Mouse (Mus musculus): Measurements from ENCODE around the gene Smagp.

Smagp gene

DNA sequence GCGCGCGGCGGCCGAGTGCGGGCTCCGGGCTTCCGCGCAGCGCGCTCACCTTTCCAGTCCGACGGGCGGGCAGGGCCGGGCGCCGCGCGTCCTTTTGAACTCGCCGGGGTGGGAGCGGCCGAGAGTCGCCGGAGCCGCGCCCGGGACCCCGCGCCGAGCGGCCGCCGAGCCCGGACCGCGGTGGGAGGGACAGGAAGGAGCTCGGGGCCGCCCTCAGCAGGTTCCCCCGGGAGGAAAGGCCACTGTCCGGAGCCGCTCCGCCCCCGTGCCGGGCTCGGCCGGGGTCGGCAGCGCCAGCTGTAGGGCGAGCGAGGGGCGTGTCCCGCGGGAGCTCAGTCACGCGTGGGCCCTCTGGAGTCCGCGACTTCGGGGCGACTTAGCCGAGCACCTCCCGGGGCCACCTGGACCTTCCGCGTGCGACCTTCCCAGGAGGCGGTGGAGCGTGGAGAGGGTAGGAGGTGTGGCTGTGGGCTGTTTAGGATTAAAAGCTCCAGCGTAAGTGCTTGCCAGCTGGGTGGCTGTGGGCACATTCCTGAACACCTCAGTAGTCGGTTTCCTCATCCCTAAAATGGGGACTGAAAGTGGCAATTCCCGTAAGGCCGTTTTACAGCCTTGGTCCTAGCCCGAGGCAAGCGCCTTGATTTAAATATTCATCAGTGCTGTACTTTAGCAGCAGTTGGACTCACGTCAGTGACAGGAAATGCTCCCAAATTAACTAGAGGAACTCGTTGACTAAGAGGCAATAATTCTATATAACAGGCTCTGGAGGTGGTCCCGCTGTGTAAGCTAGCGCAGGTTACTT is at the start of gene Smagp:
Gene Smagp (minus strand): TSS at position 241 of the 802 bp plus-strand sequence.
- peak in 1 of 2 experiments; percentile 68 for DNase-seq (ENCODE audit: low spot score in 2 of 2)

- DNase-seq (ENCODE audit: low spot score in 2 of 2) = no peak
Measured at GRCm38 (mm10) chr15:100686434-100686833, 49.7 kb upstream of the Smagp start.

- no peak for DNase-seq (ENCODE audit: low spot score in 2 of 2)
Measured at GRCm38 (mm10) chr15:100685849-100686248, 49.1 kb upstream of the Smagp start.

DNA sequence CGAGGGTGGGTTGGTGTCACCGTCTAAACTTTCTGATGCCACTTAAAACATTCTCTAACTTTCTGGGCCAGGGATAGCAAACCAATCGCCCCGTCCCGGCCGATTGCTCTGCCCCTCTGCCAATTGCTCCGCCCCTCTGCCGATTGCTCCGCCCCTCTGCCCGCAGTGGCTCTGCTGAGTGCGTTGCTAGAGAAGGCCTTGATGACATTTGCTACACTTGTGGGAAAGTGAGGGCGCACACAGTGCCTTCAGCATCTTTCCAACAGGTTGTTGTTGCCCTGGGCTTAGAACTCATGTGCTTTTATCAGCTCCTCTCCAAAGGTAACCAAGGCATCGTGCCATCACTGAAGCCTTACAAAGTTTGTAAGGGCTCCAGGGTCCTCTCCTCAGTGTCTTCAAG is 48.5 kb upstream of the Smagp start:
- DNase-seq (ENCODE audit: low spot score in 2 of 2) = peak in 1 of 2 experiments; percentile 63

- DNase-seq (ENCODE audit: low spot score in 2 of 2) = no peak
Measured at GRCm38 (mm10) chr15:100684450-100684849, 47.7 kb upstream of the Smagp start.

DNA sequence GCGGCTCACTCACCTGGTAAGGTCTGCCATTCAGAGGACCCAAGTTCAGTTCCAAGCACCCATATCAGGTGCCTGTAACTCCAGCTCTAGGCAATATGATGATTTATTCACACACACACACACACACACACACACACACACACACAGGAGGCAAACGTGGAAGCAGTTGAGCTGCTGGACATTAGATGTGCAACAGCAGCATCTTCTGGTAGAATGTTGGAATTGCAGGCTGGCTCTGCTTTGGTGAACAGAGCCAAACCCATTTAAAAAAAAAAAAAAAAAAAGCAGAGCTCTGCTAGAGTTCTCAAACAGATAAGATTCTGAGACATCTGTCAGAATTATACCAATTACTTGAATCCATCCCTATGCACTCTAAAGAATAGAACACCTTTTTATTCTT is 46.3 kb upstream of the Smagp start:
- peak; percentile 82 to 88 for DNase-seq (ENCODE audit: low spot score in 2 of 2)

GRCm38 (mm10) chr15:100681770-100682169 is 45.0 kb upstream of the Smagp start:
- no peak for DNase-seq (ENCODE audit: low spot score in 2 of 2)

- DNase-seq (ENCODE audit: low spot score in 2 of 2) = no peak
Measured at GRCm38 (mm10) chr15:100680381-100680780, 43.6 kb upstream of the Smagp start.

DNA sequence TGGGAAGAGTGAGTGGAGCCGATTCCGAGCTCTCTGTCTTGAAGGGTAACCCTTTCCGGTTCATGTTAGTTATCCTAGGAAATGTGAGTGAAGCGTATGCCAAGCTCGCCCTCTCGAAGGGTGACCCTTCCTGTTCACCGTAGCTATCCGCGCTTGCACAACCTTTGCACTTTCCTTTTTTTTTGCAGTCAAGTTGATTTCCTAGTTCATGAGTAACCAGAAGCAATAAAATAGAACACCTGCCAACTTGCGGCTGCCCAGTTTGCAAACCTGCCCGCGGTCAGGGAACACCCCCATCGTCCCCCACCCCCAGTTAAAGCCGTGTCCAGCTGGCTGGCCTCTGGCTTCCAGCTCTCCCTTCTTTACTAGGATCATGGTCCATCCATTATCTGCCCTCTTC is 42.3 kb upstream of the Smagp start:
- DNase-seq (ENCODE audit: low spot score in 2 of 2) = no peak

DNA sequence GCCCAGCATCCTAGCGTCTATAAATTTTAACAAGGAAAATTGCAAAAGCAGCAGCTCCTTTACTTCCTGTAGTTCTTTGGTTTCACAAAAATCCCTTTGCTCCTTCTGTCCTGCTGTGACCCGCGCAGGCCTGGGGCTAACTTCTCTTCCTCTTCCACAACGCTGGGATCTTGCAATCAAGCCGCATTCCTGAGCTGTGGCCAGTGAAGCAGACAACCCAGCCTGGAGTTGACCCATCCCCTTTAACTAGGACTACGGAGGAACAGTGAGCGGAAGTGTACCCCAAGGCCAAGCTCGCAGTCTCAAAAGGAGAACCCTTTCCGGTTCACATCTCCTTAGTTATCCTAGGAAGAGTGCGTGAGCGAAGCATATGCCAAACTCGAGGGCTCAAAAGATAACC is 41.8 kb upstream of the Smagp start:
- DNase-seq (ENCODE audit: low spot score in 2 of 2) = no peak

- no peak for DNase-seq (ENCODE audit: low spot score in 2 of 2)
Measured at GRCm38 (mm10) chr15:100677675-100678074, 40.9 kb upstream of the Smagp start.

GRCm38 (mm10) chr15:100676521-100676920 is 39.8 kb upstream of the Smagp start:
- DNase-seq (ENCODE audit: low spot score in 2 of 2) = no peak

GRCm38 (mm10) chr15:100675486-100675885 is 38.7 kb upstream of the Smagp start:
- no peak for DNase-seq (ENCODE audit: low spot score in 2 of 2)

DNA sequence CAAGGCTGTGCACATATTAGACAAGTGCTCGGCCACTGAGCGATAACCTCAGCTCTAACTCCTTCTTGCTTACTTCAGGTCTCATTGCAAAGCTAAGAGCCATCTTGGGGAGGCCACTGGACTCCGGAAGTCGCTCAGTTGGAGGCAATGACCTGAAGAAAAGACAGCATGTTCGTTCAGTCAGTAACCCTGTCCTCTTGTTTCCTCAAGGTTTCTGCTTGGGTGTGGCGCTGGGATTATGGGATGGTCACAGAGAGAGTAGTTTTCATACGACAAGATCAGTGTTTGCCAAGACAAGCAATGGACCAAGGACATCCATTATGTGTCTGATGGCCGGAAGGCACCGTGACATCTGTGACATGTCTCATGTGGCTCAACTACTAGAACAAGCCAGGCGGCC is 37.8 kb upstream of the Smagp start:
- no peak for DNase-seq (ENCODE audit: low spot score in 2 of 2)

DNA sequence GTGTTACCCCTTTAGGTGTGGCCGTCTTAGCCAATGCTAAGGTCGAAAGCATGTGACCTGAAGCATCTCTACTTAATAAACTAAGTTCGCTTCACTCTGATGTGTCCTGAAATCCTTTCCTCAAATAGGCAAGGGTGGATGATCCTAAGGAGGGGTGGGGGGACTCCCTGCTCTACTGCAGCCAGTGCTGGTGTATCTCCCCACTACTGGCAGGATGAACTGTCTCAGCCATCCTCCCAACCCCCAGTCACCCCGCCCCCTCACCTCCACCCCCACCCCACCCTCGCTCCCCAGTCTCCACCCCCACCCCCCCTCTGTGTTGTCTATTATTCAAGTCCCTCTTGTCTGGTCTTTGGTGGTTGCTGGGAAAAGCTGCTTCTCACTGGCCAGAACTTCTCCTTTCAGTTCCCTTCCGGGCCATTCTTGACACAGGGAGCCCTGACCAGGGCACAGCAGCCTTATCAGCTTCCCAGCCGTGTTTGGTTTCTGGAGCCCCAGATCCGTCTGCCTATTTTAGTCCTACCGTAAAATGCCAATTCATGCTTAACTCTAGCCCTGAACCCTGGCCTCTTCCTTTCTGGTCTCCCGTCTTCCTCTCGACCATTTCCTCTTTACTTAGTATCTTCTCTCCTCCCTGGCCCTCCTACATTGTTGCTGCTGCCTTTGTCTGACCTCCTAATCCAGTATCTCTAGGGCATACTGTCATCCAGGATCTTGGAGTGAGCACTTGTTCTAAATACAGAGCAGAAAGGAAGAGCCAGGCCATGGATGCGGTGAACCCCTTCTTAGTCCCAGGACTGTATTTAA is 37.0 kb upstream of the Smagp start:
- peak in 1 of 2 experiments; percentile 42 for DNase-seq (ENCODE audit: low spot score in 2 of 2)

GRCm38 (mm10) chr15:100670833-100671232 is 34.1 kb upstream of the Smagp start:
- no peak for DNase-seq (ENCODE audit: low spot score in 2 of 2)

DNA sequence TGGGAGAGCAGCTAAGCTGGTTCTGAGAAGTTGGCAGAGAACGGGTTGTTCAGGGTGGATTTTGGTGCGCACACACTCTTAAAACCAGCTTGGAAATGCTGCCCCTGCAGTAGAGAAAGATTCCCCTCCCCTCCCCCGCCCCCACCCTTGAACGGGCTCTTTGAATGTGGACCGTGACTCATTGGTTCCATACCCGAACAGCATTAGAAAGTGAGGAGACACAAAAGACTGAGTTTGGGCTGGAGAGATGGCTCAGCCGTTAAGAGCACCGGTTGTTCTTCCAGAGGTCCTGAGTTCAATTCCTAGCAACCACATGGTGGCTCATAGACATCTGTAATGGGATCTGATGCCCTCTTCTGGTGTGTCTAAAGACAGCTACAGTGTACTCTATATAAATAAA is 33.3 kb upstream of the Smagp start:
- no peak for DNase-seq (ENCODE audit: low spot score in 2 of 2)

GRCm38 (mm10) chr15:100669337-100669736 is 32.6 kb upstream of the Smagp start, which contains the start of gene Bin2:
TSS of gene Bin2 (minus strand) at chr15:100669553.
- DNase-seq (ENCODE audit: low spot score in 2 of 2) = peak; percentile 81 to 88

DNA sequence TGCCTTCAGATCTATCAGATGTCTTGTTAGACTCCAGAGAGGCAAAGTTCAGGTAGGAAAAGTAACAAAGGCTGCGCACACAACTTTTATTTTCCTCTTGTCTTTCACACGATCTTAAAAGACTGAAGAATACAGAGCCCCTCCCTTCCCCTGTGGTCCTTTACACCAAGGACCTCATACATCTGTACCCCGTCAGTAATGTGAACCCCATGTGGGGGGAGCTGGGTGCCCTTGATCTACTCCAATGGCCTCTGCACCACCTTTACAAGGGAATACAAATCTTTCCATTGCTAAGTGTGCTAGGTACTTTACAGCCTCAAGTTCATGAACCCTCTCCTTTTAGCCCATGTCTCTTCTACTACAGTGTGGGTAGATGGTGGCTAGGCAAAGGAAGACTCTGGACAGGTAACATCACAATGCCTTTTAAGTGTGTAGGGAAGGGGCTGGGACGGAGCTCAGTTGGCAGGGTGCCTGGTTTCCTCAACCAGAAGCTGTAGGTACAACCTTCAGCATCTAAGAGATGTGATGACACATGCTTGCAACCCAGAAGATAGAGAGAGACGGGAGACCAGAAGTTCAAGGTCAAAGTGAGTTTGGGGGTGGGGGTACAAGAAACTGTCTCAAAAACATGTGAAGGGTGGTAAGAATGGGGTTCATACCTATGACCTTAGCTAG is 31.3 kb upstream of the Smagp start:
- no peak for DNase-seq (ENCODE audit: low spot score in 2 of 2)

DNA sequence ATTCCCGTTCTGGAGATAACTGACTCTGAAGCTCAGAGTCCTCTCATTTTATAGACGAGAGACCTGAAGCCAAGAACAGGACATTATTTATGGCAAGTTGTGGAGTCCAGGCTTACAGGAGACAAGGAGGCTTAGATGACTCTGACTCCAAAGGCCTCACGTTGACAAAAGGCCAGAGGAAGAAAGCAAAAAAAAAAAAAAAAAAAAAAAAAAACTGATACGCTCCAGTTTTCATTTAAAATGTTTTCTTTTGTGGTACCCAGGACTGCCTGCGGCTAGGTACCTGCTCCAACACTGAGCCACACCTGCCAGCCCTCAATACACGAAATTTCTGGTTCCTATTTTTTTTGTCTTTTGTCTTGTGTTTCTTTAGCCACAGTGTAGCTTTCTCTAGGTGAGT is 30.7 kb upstream of the Smagp start:
- no peak for DNase-seq (ENCODE audit: low spot score in 2 of 2)

DNA sequence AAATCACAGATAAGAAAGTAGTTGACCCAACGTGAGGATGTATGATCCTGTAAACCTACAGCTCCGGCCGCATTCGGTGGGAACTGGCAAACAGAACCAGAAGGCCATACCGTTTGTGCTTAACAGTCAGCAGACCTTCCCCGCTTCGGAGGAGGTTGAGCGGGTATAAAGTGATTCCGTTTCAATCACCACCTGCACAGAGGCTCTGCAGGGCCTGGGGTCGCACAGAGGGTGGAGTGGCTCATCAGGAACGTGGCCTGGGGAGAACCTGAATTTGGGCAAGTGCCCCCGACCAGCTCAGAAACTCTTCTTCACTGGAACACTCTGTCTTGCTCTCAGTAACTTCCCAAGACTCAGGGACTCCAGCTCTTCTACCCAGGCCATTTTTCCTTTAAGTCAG is 30.1 kb upstream of the Smagp start:
- no peak for DNase-seq (ENCODE audit: low spot score in 2 of 2)

- no peak for DNase-seq (ENCODE audit: low spot score in 2 of 2)
Measured at GRCm38 (mm10) chr15:100666219-100666696, 29.5 kb upstream of the Smagp start.
